Mouse (Mus musculus) intestine, embryonic 14.5 days (tissue): Measurements from ENCODE around the gene Ttc30a2. TPM values are rescaled to one million over a fixed set of nuclear protein-coding genes. Genes with fewer than 3 reads are reported as not detected.

ENCODE experiments used
- ATAC-seq: fragments of 200-750 bp; cut with Nextera tagmentation; replicated peaks from 2 replicates; pipeline ENCODE4 v1.8.0; 2017; ENCODE audit warnings: low read depth, moderate number of reproducible peaks, moderate TSS enrichment, moderate library complexity; ENCODE audit not compliant: low FRiP score, low TSS enrichment
- DNase-seq: peaks from one replicate; pipeline ENCODE4 v3.0.0-alpha.2; 2018; ENCODE audit warnings: low spot score
- H3K27ac ChIP-seq: fragments of 300-500 bp; sonication (generic); 2 replicates; pipeline ENCODE4 v1.5.1; 2014; ENCODE audit warnings: low read depth, mild to moderate bottlenecking, control low read depth
- H3K27me3 ChIP-seq: fragments of 300-500 bp; sonication (generic); replicated peaks from 2 replicates; pipeline ENCODE4 v1.6.1; 2014; ENCODE audit warnings: low read length, control low read depth; ENCODE audit not compliant: control insufficient read depth, insufficient read depth
- H3K36me3 ChIP-seq: fragments of 300-500 bp; sonication (generic); 2 replicates; pipeline ENCODE4 v1.6.1; 2014; ENCODE audit warnings: low read length, control low read depth; ENCODE audit not compliant: control insufficient read depth, insufficient read depth
- H3K4me1 ChIP-seq: fragments of 300-500 bp; sonication (generic); replicated peaks from 2 replicates; pipeline ENCODE4 v1.6.1; 2014; ENCODE audit warnings: low read length, control low read depth, mixed read lengths; ENCODE audit not compliant: control insufficient read depth, insufficient read depth
- H3K4me2 ChIP-seq: fragments of 300-500 bp; sonication (generic); 2 replicates; pipeline ENCODE4 v1.6.1; 2014; ENCODE audit warnings: low read length
- H3K4me3 ChIP-seq: fragments of 300-500 bp; sonication (generic); 2 replicates; pipeline ENCODE4 v1.5.1; 2014; ENCODE audit warnings: low read depth, low read length, control low read depth, mixed read lengths
- H3K9ac ChIP-seq: fragments of 300-500 bp; sonication (generic); 2 replicates; pipeline ENCODE4 v1.6.1; 2014; ENCODE audit warnings: mild to moderate bottlenecking, low read length
- H3K9me3 ChIP-seq: fragments of 300-500 bp; sonication (generic); 2 replicates; pipeline ENCODE4 v1.6.1; 2016; ENCODE audit warnings: low read length, control low read depth; ENCODE audit not compliant: control insufficient read depth
- WGBS: fragments of 180-500 bp; shearing (Covaris S2); extraction: QIAGEN DNeasy Blood & Tissue Kit; methylation state at CpG from one replicate; pipeline ENCODE4 v1.1.7; 2014; 5-methylcytosine and 5-hydroxymethylcytosine counted together
- polyA plus RNA-seq: library from polyadenylated mRNA; unstranded; fragments of >200 nt; fragmentation: Nextera tagmentation; extraction: Ambion mirVana; gene quantifications from 2 replicates; pipeline ENCODE4 v1.2.1, GENCODE M21; 2014

Gene Ttc30a2
- polyA plus RNA-seq, 1 experiment from 2014 or later: 0.51 TPM

DNA sequence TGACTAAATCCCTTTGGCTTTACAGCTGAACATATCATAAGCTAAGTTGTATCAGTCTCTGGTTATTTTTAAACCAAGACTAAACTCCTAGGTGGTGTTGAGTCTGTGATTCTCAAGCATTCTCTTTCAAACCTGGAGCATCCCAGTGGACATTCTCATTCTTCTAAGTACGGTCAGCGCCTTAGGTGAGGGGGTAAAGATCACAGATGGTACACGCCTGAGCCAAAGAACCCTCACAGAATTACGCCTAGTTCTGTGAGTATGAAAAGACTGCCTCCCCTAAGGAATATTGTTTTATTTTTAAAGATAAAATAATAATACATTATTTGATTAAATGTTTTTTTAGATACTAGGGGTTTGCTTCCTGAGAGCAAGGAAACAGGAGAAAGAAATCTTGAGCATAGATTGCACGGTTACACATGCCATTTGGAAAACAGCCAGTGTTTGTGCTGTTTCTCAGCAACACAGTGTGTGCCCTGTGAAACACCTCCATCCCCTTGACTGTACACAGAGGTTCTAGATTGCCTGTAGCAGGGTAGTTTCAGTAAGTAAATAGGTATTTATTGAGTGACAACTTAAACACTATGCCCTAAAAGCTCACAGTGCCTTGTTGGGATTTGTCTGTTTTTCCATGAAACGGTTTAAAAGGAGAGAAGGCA lies 48.1 kb downstream of the Ttc30a2 start:
- Histone ChIP-seq H3K4me3 (no peak overlapping the region), H3K4me2 (no peak overlapping the region), H3K9me3 (no peaks in the 10 kb centered on the region), H3K9ac (no peak overlapping the region), H3K36me3 (peaks cover 13% of the 10 kb centered on the region; the same call in 1 of the 2 replicates), H3K27ac (no peak overlapping the region), H3K4me1 (no peaks in the 10 kb centered on the region), H3K27me3 (0 out of 2 replicates have a peak, but pooled peaks cover 3% of the 10 kb centered on the region)
- ATAC-seq: no peak
- 97% methylated on average over 6 of the region's 6 CpGs for WGBS
- DNase-seq: no peak

DNA sequence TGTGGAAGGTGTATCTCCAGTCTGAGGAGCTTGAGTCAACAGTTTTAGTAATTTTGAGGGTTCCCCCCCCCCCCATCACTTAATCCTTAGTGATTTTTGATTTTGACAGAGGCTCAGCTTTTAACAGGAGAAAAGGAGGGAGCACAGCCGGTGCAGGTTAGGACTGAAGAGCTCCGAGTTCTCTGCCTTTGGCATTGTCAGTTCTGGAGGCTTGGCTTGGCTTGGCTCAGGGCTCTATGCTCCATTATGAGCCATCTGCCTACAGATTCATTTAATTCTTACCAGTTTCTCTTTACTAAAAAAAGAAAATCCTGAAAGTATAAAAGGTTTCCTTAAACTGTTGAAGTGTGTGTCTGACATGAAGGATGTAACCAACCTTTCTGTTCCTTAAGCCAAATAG lies 48.8 kb downstream of the Ttc30a2 start:
- H3K4me3 ChIP-seq: no peak overlapping the region
- H3K27me3 ChIP-seq: 0 out of 2 replicates have a peak, but pooled peaks cover 6% of the 10 kb centered on the region
- DNase-seq (no peak), ATAC-seq (no peak)
- peaks cover 13% of the 10 kb centered on the region; the same call in 1 of the 2 replicates for H3K36me3 ChIP-seq
- H3K4me1 ChIP-seq: no peaks in the 10 kb centered on the region
- H3K27ac ChIP-seq: no peak overlapping the region
- 85% methylated on average over 2 of the region's 2 CpGs for WGBS
- no peak overlapping the region for H3K9ac ChIP-seq
- H3K4me2 ChIP-seq: no peak overlapping the region
- H3K9me3 ChIP-seq: no peaks in the 10 kb centered on the region

DNA sequence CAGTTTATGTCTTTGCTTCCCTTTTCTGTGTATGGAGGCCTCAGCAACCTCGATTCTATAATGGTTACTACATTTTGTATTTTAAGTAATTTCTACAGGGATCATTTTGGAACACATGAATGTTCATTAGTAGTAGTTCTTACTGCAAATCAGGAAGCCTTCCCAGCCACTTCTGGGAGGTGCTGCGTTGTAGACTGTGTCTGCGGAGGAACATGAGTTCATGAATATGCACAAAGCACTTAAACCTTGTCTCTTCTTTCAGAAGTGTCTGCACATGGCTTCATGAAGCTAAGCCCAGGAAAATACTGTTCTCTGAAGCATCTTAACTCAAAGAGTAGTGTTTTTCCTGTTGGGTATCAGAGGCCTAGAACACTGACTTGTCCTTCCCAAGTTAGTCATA lies 50.0 kb downstream of the Ttc30a2 start:
- 96% methylated on average over 3 of the region's 3 CpGs for WGBS
- peaks cover 13% of the 10 kb centered on the region; the same call in 1 of the 2 replicates for H3K36me3 ChIP-seq
- peaks cover 13% of the 10 kb centered on the region; the same call in 1 of the 2 replicates for H3K27me3 ChIP-seq
- H3K4me3 ChIP-seq: no peak overlapping the region
- no peak overlapping the region for H3K27ac ChIP-seq
- ATAC-seq (no peak), DNase-seq (no peak)
- H3K9ac ChIP-seq: no peak overlapping the region
- no peak overlapping the region for H3K4me2 ChIP-seq
- no peaks in the 10 kb centered on the region for H3K4me1 ChIP-seq
- H3K9me3 ChIP-seq: no peaks in the 10 kb centered on the region

DNA sequence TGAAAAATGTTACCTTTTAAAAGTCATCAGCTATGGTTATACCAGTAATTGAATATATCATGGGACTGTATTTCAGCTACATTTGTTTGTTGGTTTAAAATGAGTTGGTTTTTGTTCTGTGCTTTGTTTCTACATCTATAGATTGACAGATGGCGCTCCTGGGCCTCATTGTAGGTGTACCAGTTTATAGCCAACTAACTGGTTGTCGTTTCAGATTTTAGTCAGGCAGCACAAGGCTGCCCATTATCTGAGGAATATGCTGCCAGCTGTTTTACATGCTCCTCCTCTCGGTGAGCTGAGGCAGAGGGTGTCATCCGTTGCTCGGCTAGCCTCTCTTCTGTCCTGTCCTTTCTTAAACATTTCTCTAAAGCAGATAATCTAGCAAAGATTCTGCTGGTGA lies 51.9 kb downstream of the Ttc30a2 start:
- Histone ChIP-seq H3K9ac (no peak overlapping the region), H3K27me3 (peaks cover 20% of the 10 kb centered on the region; the same call in 1 of the 2 replicates), H3K9me3 (no peaks in the 10 kb centered on the region), H3K27ac (no peak overlapping the region), H3K4me3 (no peak overlapping the region), H3K4me1 (no peaks in the 10 kb centered on the region), H3K36me3 (peaks cover 13% of the 10 kb centered on the region; the same call in 1 of the 2 replicates), H3K4me2 (no peak overlapping the region)
- no peak for DNase-seq
- no peak for ATAC-seq
- 83% methylated on average over 5 of the region's 5 CpGs for WGBS

Other genes with a start within 250 kb of the Ttc30a2 start
- gene Agps, start 146.0 kb downstream of the Ttc30a2 start, polyA plus RNA-seq: 35.6 and 38.4 TPM in 2 replicates
- 8.0 and 9.3 TPM in 2 replicates for gene Ttc30b, start 39.6 kb downstream of the Ttc30a2 start, polyA plus RNA-seq
- 6.5 and 7.8 TPM in 2 replicates for gene Ttc30a1, start 3.8 kb upstream of the Ttc30a2 start, polyA plus RNA-seq